Mouse (Mus musculus) E14TG2a.4 (cell line): Measurements from ENCODE around the gene Rab3a.

Source experiments
- CTCF ChIP-seq: conservative IDR thresholded peaks from 2 replicates; pipeline ENCODE4 v1.5.1; 2014; ENCODE audit warnings: low read length
- POU5F1 ChIP-seq: IDR thresholded peaks from 2 replicates; pipeline ENCODE4 v1.6.1; 2014; ENCODE audit warnings: low read length, borderline replicate concordance

- TF ChIP-seq CTCF (no peak), POU5F1 (no peak)
These were observed 46.2 kb upstream of the Rab3a start for GRCm38 (mm10) chr8:70708281-70708680.
